Mouse (Mus musculus): ENCODE results near the gene Tgtp1.
"Not testable (repeated sequence)": the region's sequence is repeated elsewhere in the genome, so short reads cannot be mapped to it uniquely, and the experiment has no call there.

Gene Tgtp1

GRCm38 (mm10) chr11:48994018-48994417 is at the start of gene Tgtp1:
Tgtp1 (minus strand) TSS chr11:48994172.
- not testable (repeated sequence) for DNase-seq (ENCODE audit: low spot score)

- not testable (repeated sequence) for DNase-seq (ENCODE audit: low spot score)
Observed at GRCm38 (mm10) chr11:49012074-49012473, 18.1 kb upstream of the Tgtp1 start.

- not testable (repeated sequence) for DNase-seq (ENCODE audit: low spot score)
Observed at GRCm38 (mm10) chr11:49006785-49007184, 12.8 kb upstream of the Tgtp1 start.

GRCm38 (mm10) chr11:49006317-49006716 is 12.3 kb upstream of the Tgtp1 start:
- DNase-seq (ENCODE audit: low spot score), result not testable (repeated sequence)

- not testable (repeated sequence) for DNase-seq (ENCODE audit: low spot score)
Observed at GRCm38 (mm10) chr11:49000411-49000810, 6.4 kb upstream of the Tgtp1 start.

- DNase-seq (ENCODE audit: low spot score), result not testable (repeated sequence)
Observed at GRCm38 (mm10) chr11:48993296-48993695, 676 bp downstream of the Tgtp1 start.

GRCm38 (mm10) chr11:48991740-48992520 is 2.0 kb downstream of the Tgtp1 start, which contains the start of gene Gm12185:
Gm12185 (minus strand) TSS chr11:48992226.
- not testable (repeated sequence) for DNase-seq (ENCODE audit: low spot score)

GRCm38 (mm10) chr11:48989981-48990380 is 4.0 kb downstream of the Tgtp1 start:
- DNase-seq (ENCODE audit: low spot score), result not testable (repeated sequence)

- DNase-seq (ENCODE audit: low spot score), result not testable (repeated sequence)
Observed at GRCm38 (mm10) chr11:48988219-48988618, 5.8 kb downstream of the Tgtp1 start.

GRCm38 (mm10) chr11:48982848-48983247 is 11.1 kb downstream of the Tgtp1 start:
- DNase-seq (ENCODE audit: low spot score), result not testable (repeated sequence)

- not testable (repeated sequence) for DNase-seq (ENCODE audit: low spot score)
Observed at GRCm38 (mm10) chr11:48980052-48980451, 13.9 kb downstream of the Tgtp1 start.

- not testable (repeated sequence) for DNase-seq (ENCODE audit: low spot score)
Observed at GRCm38 (mm10) chr11:48979251-48979650, 14.7 kb downstream of the Tgtp1 start, which contains the start of gene 9930111J21Rik1. 9930111J21Rik1 (minus strand) TSS chr11:48979398.

- not testable (repeated sequence) for DNase-seq (ENCODE audit: low spot score)
Observed at GRCm38 (mm10) chr11:48978240-48978939, 15.6 kb downstream of the Tgtp1 start, which contains the start of gene Olfr56. Olfr56 (plus strand) TSS chr11:48978889.

- not testable (repeated sequence) for DNase-seq (ENCODE audit: low spot score)
Observed at GRCm38 (mm10) chr11:48974686-48975085, 19.3 kb downstream of the Tgtp1 start.

GRCm38 (mm10) chr11:48946090-48946489 is 47.9 kb downstream of the Tgtp1 start, which contains the start of gene Psme2b:
Psme2b (minus strand) TSS chr11:48946190.
- DNase-seq (ENCODE audit: low spot score), result not testable (repeated sequence)

- DNase-seq (ENCODE audit: low spot score), result not testable (repeated sequence)
Observed at GRCm38 (mm10) chr11:48939286-48939685, 54.7 kb downstream of the Tgtp1 start.
